Mouse (Mus musculus) lung, adult 2 months (tissue): Measurements from ENCODE around the gene Psmd14.

Source experiments
- CTCF ChIP-seq: fragments of 200-500 bp; IDR thresholded peaks from 2 replicates; pipeline ENCODE4 v1.5.1; 2011; ENCODE audit warnings: mild to moderate bottlenecking, low read length, control low read depth; ENCODE audit not compliant: insufficient read depth
- POLR2A ChIP-seq: fragments of 200-500 bp; IDR thresholded peaks from 2 replicates; pipeline ENCODE4 v1.6.1; 2011; ENCODE audit warnings: low read depth, mild to moderate bottlenecking, control low read depth, low read length, borderline replicate concordance; ENCODE audit errors: extremely low read depth

GRCm38 (mm10) chr2:61814548-61815473 is 103.3 kb downstream of the Psmd14 start:
- TF ChIP-seq CTCF (peak; percentile 28; the same call in 1 of the 2 replicates), POLR2A (no peak)
